Mouse (Mus musculus) erythroblast, adult 5-6 weeks (primary cell): Measurements from ENCODE around the gene Gm20388. TPM values are rescaled to one million over a fixed set of nuclear protein-coding genes. Genes with fewer than 3 reads are reported as not detected.
A peak's percentile ranks its signal among the peaks of the same experiment; 100 is the strongest.

Experiments used
- ATAC-seq: replicated peaks from 2 replicates; pipeline ENCODE4 v1.8.0; 2016; ENCODE audit warnings: moderate number of reproducible peaks, mild to moderate bottlenecking, moderate TSS enrichment, inconsistent platforms; ENCODE audit not compliant: poor library complexity, low FRiP score, severe bottlenecking
- total RNA-seq, 2 experiments: library from RNA; stranded (forward) in 1 of 2; stranded (reverse) in 1 of 2; fragments of 150-400 nt in 1 of 2; fragments of 200-764, 138-1000 nt in 1 of 2; gene quantifications; 2 replicates each; pipeline versions ENCODE4 v1.2.3 to v1.2.4; 2015 to 2017; ENCODE audit warnings: low replicate concordance in 2 of 2

Gm20388 gene
- total RNA-seq, 2 experiments from 2014 or later: 2.9 to 7.8 TPM

GRCm38 (mm10) chr8:121180474-121181284 lies 1270.0 kb downstream of the Gm20388 start:
- no peak for ATAC-seq

- no peak for ATAC-seq
These were observed 1270.7 kb downstream of the Gm20388 start for GRCm38 (mm10) chr8:121181285-121181884.

GRCm38 (mm10) chr8:121187491-121188364 lies 1277.1 kb downstream of the Gm20388 start:
- ATAC-seq: no peak

GRCm38 (mm10) chr8:121188994-121189393 lies 1278.4 kb downstream of the Gm20388 start:
- ATAC-seq: no peak

DNA sequence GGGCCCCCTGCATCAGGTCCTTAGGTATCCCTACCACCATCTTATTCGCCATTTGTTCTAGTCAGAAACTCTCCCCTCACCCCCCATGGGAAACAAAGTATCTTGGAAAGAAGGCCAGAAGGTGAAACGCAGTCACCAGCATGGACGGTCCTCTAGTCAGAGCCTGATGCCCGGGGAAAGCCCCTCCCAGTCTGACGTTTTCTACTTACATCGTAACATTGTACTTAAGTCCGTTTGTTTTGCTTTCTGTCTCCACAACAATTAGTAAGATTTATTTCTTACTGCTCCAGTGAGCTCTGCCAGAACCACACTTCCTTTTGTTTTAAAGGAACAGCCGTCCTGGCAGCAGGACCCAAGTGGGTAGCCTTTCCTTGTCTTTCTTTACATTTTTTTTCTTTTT lies 1281.8 kb downstream of the Gm20388 start:
- ATAC-seq: no peak

- ATAC-seq: no peak
These were observed 1285.3 kb downstream of the Gm20388 start for GRCm38 (mm10) chr8:121195970-121196369.

DNA sequence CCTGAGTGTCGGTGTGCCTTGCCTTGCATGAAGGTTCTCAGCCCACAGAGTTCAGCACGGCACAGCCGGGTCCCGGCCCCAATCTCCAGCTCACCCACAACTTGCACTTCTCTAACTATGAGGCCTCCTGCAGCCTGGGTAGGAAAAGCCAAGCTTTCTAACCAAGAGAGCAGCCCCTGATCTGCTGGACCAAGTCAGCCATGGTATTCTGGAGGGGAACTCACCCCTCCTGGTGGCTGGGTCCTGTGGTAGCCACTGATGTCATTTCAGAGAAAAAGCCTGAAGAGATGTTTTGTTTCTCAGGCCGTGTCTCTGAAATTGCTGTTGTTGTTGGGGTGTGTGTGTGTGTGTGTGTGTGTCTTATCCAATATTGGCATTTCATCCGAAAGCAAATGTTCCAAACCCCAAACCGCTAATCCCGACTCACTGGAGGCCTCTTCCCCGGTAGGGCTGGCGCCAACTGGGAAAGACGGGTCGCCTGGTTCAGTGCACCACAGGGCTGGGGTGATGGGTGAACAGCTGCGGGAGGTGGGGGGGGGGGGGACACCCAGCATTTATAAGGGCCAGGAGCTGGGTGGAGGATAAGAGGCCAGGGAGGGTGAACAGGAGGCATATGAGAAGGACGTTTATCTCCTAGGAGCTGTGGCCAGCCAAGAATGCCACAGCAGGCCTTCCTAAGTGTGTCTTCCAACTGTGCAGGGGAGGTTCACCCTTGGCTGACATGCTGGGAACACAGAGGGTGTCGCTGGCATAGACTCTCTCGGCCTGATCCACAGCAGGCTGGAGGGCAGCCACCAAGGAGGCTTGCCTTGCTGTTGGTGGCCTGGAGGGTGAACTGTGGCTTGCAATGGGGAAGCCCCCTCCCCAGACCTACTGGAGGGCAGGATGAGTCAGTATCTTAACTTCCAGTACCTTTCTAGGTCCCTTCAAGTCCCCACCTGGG lies 1286.4 kb downstream of the Gm20388 start:
- no peak for ATAC-seq

DNA sequence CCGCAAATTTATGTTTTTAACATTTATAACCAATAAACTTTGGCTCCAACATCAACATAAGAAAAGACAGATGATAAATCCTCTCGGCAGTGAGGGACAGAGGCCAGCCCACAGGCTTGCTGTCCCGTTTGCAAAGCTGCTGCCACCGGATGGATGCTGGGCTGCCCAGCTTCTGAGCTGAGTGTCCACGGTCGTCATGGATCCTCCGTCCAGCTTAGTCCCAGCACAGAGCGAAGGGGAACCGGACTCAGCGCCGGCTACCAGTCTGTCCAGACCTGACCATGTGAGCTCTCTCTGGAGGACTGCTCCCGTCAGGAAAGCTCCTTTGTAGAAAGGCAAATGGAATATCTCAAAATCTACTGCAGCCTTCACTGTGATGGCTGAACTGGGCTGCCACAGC lies 1289.4 kb downstream of the Gm20388 start:
- ATAC-seq: no peak

DNA sequence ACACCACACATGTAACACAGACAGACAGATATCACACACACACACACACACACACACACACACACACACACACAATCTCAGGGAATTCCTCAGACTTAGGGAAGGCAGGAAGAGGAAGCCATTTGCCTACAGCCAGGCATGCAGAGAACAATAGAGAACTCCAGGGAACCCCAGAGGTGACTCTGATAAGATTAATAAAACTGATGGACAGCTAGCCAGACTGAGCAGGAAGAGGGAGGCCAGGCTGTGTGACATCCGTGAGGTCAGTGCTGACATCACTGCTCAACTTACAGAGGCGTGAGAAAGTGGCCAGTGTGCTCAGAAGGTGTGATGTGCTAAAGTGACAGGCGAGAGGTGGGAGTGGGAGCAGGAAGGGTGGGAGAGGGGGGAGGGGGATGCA lies 1290.3 kb downstream of the Gm20388 start:
- ATAC-seq: no peak

GRCm38 (mm10) chr8:121201651-121202050 lies 1291.0 kb downstream of the Gm20388 start:
- ATAC-seq: no peak

DNA sequence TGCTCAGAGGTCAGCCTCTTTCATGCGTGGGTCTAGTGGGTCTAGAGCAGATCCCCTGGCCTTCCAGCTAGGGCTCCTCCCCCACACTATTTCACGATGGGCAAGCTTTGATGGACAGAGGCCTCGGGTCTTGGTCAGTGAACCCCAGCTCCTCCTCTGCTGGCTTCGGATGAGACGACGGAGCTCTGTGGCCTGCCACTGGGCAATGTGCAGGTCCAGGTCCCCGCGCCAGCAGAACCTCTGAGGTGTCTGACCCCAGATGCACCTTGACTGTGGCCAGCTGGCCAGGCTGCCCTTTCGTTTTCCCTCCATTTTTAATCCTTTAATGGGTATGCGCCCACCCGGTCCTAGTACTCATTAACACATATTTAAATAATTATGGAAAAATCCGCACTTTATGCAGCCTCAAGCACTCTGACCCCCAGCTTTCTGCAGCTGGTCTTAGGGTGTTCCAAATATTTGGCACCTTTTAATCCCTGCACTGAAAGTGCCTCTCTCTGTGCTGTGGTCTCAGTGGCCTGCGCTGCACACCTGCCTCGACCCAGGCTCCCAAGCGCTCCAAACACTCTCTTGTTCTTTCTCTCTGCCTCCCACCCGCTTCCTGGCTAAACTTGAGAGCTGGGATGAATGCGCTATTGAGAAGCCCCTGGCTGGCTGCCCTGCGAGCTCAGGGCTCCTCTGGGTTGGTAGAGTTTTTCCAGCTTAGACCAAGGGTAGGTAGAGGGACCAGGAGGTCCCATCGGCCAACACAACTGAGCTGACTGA lies 1293.2 kb downstream of the Gm20388 start:
- no peak for ATAC-seq

GRCm38 (mm10) chr8:121207171-121207570 lies 1296.5 kb downstream of the Gm20388 start:
- ATAC-seq: no peak

- no peak for ATAC-seq
These were observed 1300.0 kb downstream of the Gm20388 start for GRCm38 (mm10) chr8:121210627-121211026.

GRCm38 (mm10) chr8:121213236-121213635 lies 1302.6 kb downstream of the Gm20388 start:
- ATAC-seq: 0 out of 2 replicates have a peak, but pooled peaks have one; percentile 60

DNA sequence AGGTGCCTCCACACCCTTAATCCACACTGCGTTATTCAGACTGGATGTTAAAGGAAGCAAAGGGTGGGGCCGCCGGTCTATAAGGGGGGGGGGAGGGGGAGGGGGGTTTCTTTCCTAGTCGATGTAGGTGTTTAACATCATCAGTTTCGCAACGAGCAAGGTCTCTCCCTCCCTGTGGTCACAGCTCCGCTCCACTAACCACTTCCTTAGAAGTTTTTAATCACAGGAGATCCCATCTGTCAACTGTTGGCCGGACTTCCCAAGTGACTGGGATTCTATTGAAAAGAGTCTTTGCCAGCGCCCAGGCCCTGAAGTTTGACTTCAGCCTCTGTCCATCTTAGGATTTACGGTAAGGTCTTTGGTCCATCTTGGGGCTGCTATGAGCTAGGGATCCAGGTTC lies 1303.0 kb downstream of the Gm20388 start:
- ATAC-seq: no peak

DNA sequence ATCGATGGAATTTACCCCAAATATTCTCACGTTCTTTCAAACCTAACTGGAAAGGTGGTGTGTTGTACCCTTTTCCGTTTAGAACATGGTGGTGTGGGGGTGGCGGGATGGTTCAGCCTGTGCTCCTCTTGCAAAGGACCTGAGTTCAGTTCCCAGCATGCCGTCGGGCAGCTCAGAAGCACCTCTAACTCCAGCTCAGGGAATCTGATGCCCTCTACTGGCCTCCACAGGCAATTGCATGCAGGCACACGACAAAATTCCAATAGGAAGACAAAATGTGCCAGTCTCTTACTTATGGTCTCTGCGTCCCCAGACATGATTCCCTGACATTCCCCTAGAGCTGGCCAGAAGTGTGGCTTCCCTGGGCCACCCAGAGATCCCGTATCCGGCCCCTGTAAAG lies 1304.3 kb downstream of the Gm20388 start:
- ATAC-seq: no peak

- no peak for ATAC-seq
These were observed 1305.9 kb downstream of the Gm20388 start for GRCm38 (mm10) chr8:121216441-121216949.

- no peak for ATAC-seq
These were observed 1307.8 kb downstream of the Gm20388 start for GRCm38 (mm10) chr8:121218486-121218885.
